ENCODE assay signal across 8 mouse cellular contexts in the genomic region with DNA sequence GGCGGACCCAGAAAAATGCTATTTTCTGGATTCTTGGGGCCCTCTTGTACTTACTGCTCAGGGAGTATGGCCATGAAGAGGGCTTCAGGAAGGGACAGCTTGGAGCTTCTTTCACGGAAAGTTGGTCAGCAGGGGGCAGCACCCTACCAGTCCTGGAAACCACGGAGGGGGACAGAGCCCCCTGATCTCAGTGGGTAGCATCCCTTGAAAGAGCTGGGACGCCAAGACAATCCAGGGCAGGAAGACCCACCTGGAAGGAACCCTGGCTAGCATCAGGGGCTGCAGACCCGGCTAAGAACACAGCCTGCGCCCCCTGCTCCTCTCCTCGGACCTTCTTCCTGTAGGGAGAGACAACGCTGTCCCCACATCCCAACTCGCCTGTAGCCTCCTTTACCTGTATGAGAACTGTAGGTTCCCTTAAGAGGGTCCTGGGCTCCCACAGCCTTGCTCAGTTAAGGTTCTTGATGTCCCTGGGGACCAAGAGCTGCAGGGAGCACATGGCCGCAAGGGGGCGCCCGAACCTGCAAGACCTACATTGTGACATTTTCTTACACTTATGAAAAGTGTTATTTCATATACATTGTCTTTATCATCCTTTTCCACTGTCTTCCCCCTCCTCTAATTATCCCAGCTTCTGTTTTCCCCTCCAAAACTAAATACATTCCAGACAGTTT. TPM values are rescaled to one million over a fixed set of nuclear protein-coding genes. Genes with fewer than 3 reads are reported as not detected.
DNase-seq lines count a peak whose midpoint lies in the region; ATAC-seq and TF ChIP-seq lines count a peak whose summit lies in the region.

No protein-coding gene starts in this region.

- no peak for TF ChIP-seq POLR2A in ES-Bruce4 (IDR thresholded peaks at IDR 0.05; ENCODE audit: insufficient read depth, low read length)
- TF ChIP-seq POLR2A in testis, adult 2 months (IDR thresholded peaks at IDR 0.05; ENCODE audit: control insufficient read depth, low read depth, low read length) = no peak

- peak; percentile 86 for TF ChIP-seq CTCF in ES-Bruce4 (IDR thresholded peaks at IDR 0.05; ENCODE audit: low read depth, low read length)
- peak; percentile 87 for TF ChIP-seq CTCF in liver, postnatal 0 days (IDR thresholded peaks at IDR 0.05; ENCODE audit: low read depth)
- peak; percentile 72; the same call in 1 of the 2 replicates for TF ChIP-seq CTCF in testis, adult 2 months (IDR thresholded peaks at IDR 0.05; ENCODE audit: control insufficient read depth, insufficient read depth, insufficient replicate concordance, low read depth, low read length)

- no peak overlapping the region for H3K9ac ChIP-seq in ES-Bruce4 (ENCODE audit: low read depth, poor library complexity, severe bottlenecking)
- H3K9ac ChIP-seq in forebrain, embryonic 15.5 days (replicated peaks) = peak overlapping the region; percentile 35; the same call in 1 of the 2 replicates
- H3K9ac ChIP-seq in liver, postnatal 0 days (replicated peaks) = no peak overlapping the region
- H3K9ac ChIP-seq in neural tube, embryonic 14.5 days (replicated peaks; ENCODE audit: low read depth, low read length) = 0 out of 2 replicates have a peak overlapping the region, but pooled peaks have one; percentile 1

- no peak overlapping the region for H3K27ac ChIP-seq in ES-Bruce4 (ENCODE audit: insufficient read depth, low read length)
- H3K27ac ChIP-seq in forebrain, embryonic 15.5 days (replicated peaks) = no peak overlapping the region
- H3K27ac ChIP-seq in liver, postnatal 0 days (ENCODE audit: low read depth) = no peak overlapping the region
- H3K27ac ChIP-seq in neural tube, embryonic 14.5 days (ENCODE audit: low read depth, low read length) = no peak overlapping the region
- H3K27ac ChIP-seq in testis, adult 2 months (ENCODE audit: control insufficient read depth, insufficient read depth, low read depth, low read length) = no peak overlapping the region

- no peak overlapping the region for H3K4me3 ChIP-seq in ES-Bruce4 (ENCODE audit: low read depth, low read length)
- H3K4me3 ChIP-seq in forebrain, embryonic 15.5 days = peak overlapping the region; percentile 21
- H3K4me3 ChIP-seq in liver, postnatal 0 days (ENCODE audit: low read depth, low read length) = no peak overlapping the region
- H3K4me3 ChIP-seq in neural tube, embryonic 14.5 days (ENCODE audit: low read depth, low read length) = peak overlapping the region; percentile 9; the same call in 1 of the 2 replicates
- no peak overlapping the region for H3K4me3 ChIP-seq in testis, adult 2 months (ENCODE audit: control insufficient read depth, low read depth, low read length)

- no peaks in the 10 kb centered on the region for H3K9me3 ChIP-seq in ES-Bruce4 (replicated peaks; ENCODE audit: control insufficient read depth, insufficient read depth, low read length, poor library complexity, severe bottlenecking)
- no peaks in the 10 kb centered on the region for H3K9me3 ChIP-seq in forebrain, embryonic 15.5 days
- H3K9me3 ChIP-seq in liver, postnatal 0 days (ENCODE audit: low read length) = no peaks in the 10 kb centered on the region
- no peaks in the 10 kb centered on the region for H3K9me3 ChIP-seq in neural tube, embryonic 14.5 days (ENCODE audit: control insufficient read depth, low read length)

- no peaks in the 10 kb centered on the region for H3K36me3 ChIP-seq in ES-Bruce4 (ENCODE audit: control insufficient read depth, insufficient read depth, low read length, poor library complexity, severe bottlenecking)
- no peaks in the 10 kb centered on the region for H3K36me3 ChIP-seq in forebrain, embryonic 15.5 days
- no peaks in the 10 kb centered on the region for H3K36me3 ChIP-seq in liver, postnatal 0 days (replicated peaks; ENCODE audit: insufficient read depth, low read length)
- no peaks in the 10 kb centered on the region for H3K36me3 ChIP-seq in neural tube, embryonic 14.5 days (ENCODE audit: control insufficient read depth, insufficient read depth, low read length)
- no peaks in the 10 kb centered on the region for H3K36me3 ChIP-seq in testis, adult 2 months (ENCODE audit: control insufficient read depth, insufficient read depth, low read length)

- no peak for TF ChIP-seq EP300 in ES-Bruce4 (IDR thresholded peaks at IDR 0.05; ENCODE audit: insufficient read depth, low read depth, low read length)
- TF ChIP-seq EP300 in liver, postnatal 0 days (IDR thresholded peaks at IDR 0.05; ENCODE audit: low read depth) = no peak

- intact Hi-C loops in heart, postnatal 25 days (cut with DNase I) = loop anchor here (1.0 to 5.0 kb wide), 4 partner anchors 111 to 285 kb away; a partner anchor contains a TSS

- 16% methylated on average over 12 of the region's 12 CpGs for WGBS in forebrain, embryonic 15.5 days
- WGBS in liver, postnatal 0 days (ENCODE audit: insufficient replicate concordance) = 7% methylated on average over 12 of the region's 12 CpGs
- 15% methylated on average over 12 of the region's 12 CpGs for WGBS in neural tube, embryonic 14.5 days

- H3K4me1 ChIP-seq in ES-Bruce4 (ENCODE audit: control insufficient read depth, insufficient read depth, low read length) = no peaks in the 10 kb centered on the region
- peaks cover 19% of the 10 kb centered on the region for H3K4me1 ChIP-seq in forebrain, embryonic 15.5 days
- H3K4me1 ChIP-seq in liver, postnatal 0 days (ENCODE audit: insufficient read depth) = peaks cover 3% of the 10 kb centered on the region; the same call in 1 of the 2 replicates
- peaks cover 8% of the 10 kb centered on the region; the same call in 1 of the 2 replicates for H3K4me1 ChIP-seq in neural tube, embryonic 14.5 days (ENCODE audit: control insufficient read depth, insufficient read depth, low read length)
- no peaks in the 10 kb centered on the region for H3K4me1 ChIP-seq in testis, adult 2 months (ENCODE audit: control insufficient read depth, insufficient read depth, low read length)

- H3K27me3 ChIP-seq in ES-Bruce4 (ENCODE audit: control insufficient read depth, insufficient read depth, low read length, poor library complexity, severe bottlenecking) = no peaks in the 10 kb centered on the region
- H3K27me3 ChIP-seq in forebrain, embryonic 15.5 days = no peaks in the 10 kb centered on the region
- no peaks in the 10 kb centered on the region for H3K27me3 ChIP-seq in liver, postnatal 0 days (ENCODE audit: insufficient read depth, low read length)
- no peaks in the 10 kb centered on the region for H3K27me3 ChIP-seq in neural tube, embryonic 14.5 days (ENCODE audit: control insufficient read depth, insufficient read depth, low read length)
- no peaks in the 10 kb centered on the region for H3K27me3 ChIP-seq in testis, adult 2 months (ENCODE audit: control insufficient read depth, insufficient read depth, low read length)

- ATAC-seq in cerebellum, adult (ENCODE audit: insufficient number of reproducible peaks, low FRiP score, low TSS enrichment) = peak; percentile 50
- ATAC-seq in forebrain, embryonic 15.5 days (replicated peaks) = peak; percentile 73
- ATAC-seq in liver, postnatal 0 days = peak; percentile 57
- peak; percentile 64 for ATAC-seq in neural tube, embryonic 14.5 days (ENCODE audit: low read depth)

- H3K4me2 ChIP-seq in forebrain, embryonic 15.5 days (replicated peaks) = peak overlapping the region; percentile 49
- peak overlapping the region; percentile 53 for H3K4me2 ChIP-seq in liver, postnatal 0 days (ENCODE audit: low read depth, low read length)
- H3K4me2 ChIP-seq in neural tube, embryonic 14.5 days (ENCODE audit: low read depth, low read length) = peak overlapping the region; percentile 46

- DNase-seq in heart, postnatal 25 days (ENCODE audit: low spot score) = peak; percentile 55
- peak; percentile 94 for DNase-seq in layer of hippocampus, adult 11-12 months (ENCODE audit: low spot score)
- peak; percentile 89 for DNase-seq in liver, postnatal 0 days

RNA-seq across cellular contexts. Expression of a gene that starts 3.1 kb away (rescaled TPM):
- 0.37 and 0.61 TPM in 2 replicates for polyA plus RNA-seq in ES-Bruce4 (2011; ENCODE audit: insufficient read depth, insufficient read length, low read depth, missing spikeins)
- not detected in 2 replicates for polyA plus RNA-seq in forebrain, embryonic 15.5 days (2015; fragmentation: Nextera tagmentation; extraction: Ambion mirVana)
- not detected for total RNA-seq in heart, postnatal 25 days (2021)
- polyA plus RNA-seq in liver, postnatal 0 days (2015; fragmentation: Nextera tagmentation; extraction: Ambion mirVana) = not detected in 2 replicates
- 0.54 TPM in 1 of 2 replicates, not detected in the other for polyA plus RNA-seq in neural tube, embryonic 14.5 days (2014; fragmentation: Nextera tagmentation; extraction: Ambion mirVana)
- polyA plus RNA-seq in testis, adult 2 months (2012; rRNA removed) = 3.9 and 5.0 TPM in 2 replicates

RNA-seq across cellular contexts. Expression of a gene that starts 58.8 kb away (rescaled TPM):
- 48.1 and 54.6 TPM in 2 replicates for polyA plus RNA-seq in ES-Bruce4 (2011; ENCODE audit: insufficient read depth, insufficient read length, low read depth, missing spikeins)
- polyA plus RNA-seq in forebrain, embryonic 15.5 days (2015; fragmentation: Nextera tagmentation; extraction: Ambion mirVana) = 18.6 and 19.6 TPM in 2 replicates
- total RNA-seq in heart, postnatal 25 days (2021) = 10 to 100 TPM; 14.8 to 17.7 TPM
- polyA plus RNA-seq in liver, postnatal 0 days (2015; fragmentation: Nextera tagmentation; extraction: Ambion mirVana) = 3.6 and 4.1 TPM in 2 replicates
- polyA plus RNA-seq in neural tube, embryonic 14.5 days (2014; fragmentation: Nextera tagmentation; extraction: Ambion mirVana) = 32.3 and 33.4 TPM in 2 replicates
- polyA plus RNA-seq in testis, adult 2 months (2012; rRNA removed) = 31.8 and 37.7 TPM in 2 replicates

Comparison
In these comparisons a context has a peak if more than half of its experiments do, and no peak if none do; other contexts are left out.
1. H3K4me3 ChIP-seq: peak in forebrain, embryonic 15.5 days (single experiment) and neural tube, embryonic 14.5 days (single experiment); none in ES-Bruce4 (single experiment), liver, postnatal 0 days (single experiment) and testis, adult 2 months (single experiment).
2. H3K9ac ChIP-seq: peak in forebrain, embryonic 15.5 days (single experiment) and neural tube, embryonic 14.5 days (single experiment); none in ES-Bruce4 (single experiment) and liver, postnatal 0 days (single experiment).
3. Peak in every context shown above with its lines, with median percentiles within 50 percentile points of each other: CTCF ChIP-seq, ATAC-seq, H3K4me2 ChIP-seq and DNase-seq.